Mouse (Mus musculus) ES-Bruce4 (cell line): ENCODE data around the gene Prpf31. TPM values are rescaled to one million over a fixed set of nuclear protein-coding genes. Genes with fewer than 3 reads are reported as not detected.

Experiments used
- H3K27ac ChIP-seq: 2 replicates; pipeline ENCODE4 v1.5.1; 2012; ENCODE audit warnings: low read length, inconsistent platforms; ENCODE audit not compliant: insufficient read depth
- H3K27me3 ChIP-seq: 2 replicates; pipeline ENCODE4 v1.6.1; 2012; ENCODE audit warnings: mild to moderate bottlenecking, low read length, inconsistent platforms; ENCODE audit not compliant: control insufficient read depth, poor library complexity, insufficient read depth, severe bottlenecking
- H3K36me3 ChIP-seq: 2 replicates; pipeline ENCODE4 v1.6.1; 2012; ENCODE audit warnings: inconsistent platforms, mild to moderate bottlenecking, low read length, moderate library complexity; ENCODE audit not compliant: control insufficient read depth, poor library complexity, insufficient read depth, severe bottlenecking
- H3K4me1 ChIP-seq: one replicate; pipeline ENCODE4 v1.8.1; 2011; ENCODE audit warnings: low read length; ENCODE audit not compliant: control insufficient read depth, insufficient read depth
- H3K4me3 ChIP-seq: 2 replicates; pipeline ENCODE4 v1.5.1; 2011; ENCODE audit warnings: low read depth, mild to moderate bottlenecking, low read length
- H3K9ac ChIP-seq: 2 replicates; pipeline ENCODE4 v1.6.1; 2012; ENCODE audit warnings: low read depth, mild to moderate bottlenecking, inconsistent platforms; ENCODE audit not compliant: poor library complexity, severe bottlenecking
- H3K9me3 ChIP-seq: replicated peaks from 2 replicates; pipeline ENCODE4 v1.6.1; 2012; ENCODE audit warnings: mild to moderate bottlenecking, low read length, inconsistent platforms; ENCODE audit not compliant: control insufficient read depth, poor library complexity, insufficient read depth, severe bottlenecking
- CTCF ChIP-seq: IDR thresholded peaks from one replicate; pipeline ENCODE4 v1.8.1; 2011; ENCODE audit warnings: low read depth, low read length
- EP300 ChIP-seq: IDR thresholded peaks from 2 replicates; pipeline ENCODE4 v1.6.1; 2011; ENCODE audit warnings: low read depth, low read length; ENCODE audit not compliant: insufficient read depth
- POLR2A ChIP-seq: IDR thresholded peaks from one replicate; pipeline ENCODE4 v1.8.1; 2011; ENCODE audit warnings: low read length; ENCODE audit not compliant: insufficient read depth
- polyA plus RNA-seq: library from polyadenylated mRNA; stranded (reverse); fragments of >200 nt; gene quantifications from 2 replicates; pipeline ENCODE4 v1.2.4, GENCODE M21; 2011; ENCODE audit warnings: low read depth; ENCODE audit not compliant: missing spikeins, insufficient read depth, insufficient read length

Prpf31 gene
- polyA plus RNA-seq, 1 experiment: 80.1 TPM

DNA sequence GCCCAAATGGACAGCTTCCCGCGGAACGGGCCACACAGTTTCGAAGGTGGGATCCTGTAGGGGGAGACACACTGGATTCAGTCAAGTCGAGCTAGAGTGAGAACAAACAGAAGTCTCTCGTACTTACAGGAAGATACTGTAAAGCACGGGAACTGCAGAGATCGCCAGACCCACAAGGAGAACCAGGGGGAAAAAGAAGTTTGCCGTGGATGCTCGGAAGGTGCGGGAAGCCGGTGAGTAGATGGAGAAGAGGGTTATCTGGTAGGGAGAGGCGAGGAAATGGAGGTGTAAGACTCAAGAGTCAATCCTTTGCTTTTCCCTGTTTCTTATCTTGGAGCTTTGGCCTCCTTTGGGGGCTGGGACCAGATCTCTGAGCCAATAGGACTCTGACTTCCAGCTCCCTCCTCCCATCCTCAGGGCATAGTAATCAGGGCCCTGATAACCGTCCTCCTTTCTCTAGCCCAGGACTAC, 37.2 kb downstream of the Prpf31 start:
- Histone ChIP-seq H3K4me1 (no peaks in the 10 kb centered on the region), H3K4me3 (peak overlapping the region; percentile 47), H3K9ac (peak overlapping the region; percentile 8), H3K27me3 (no peaks in the 10 kb centered on the region), H3K27ac (peak overlapping the region; percentile 75; the same call in 1 of the 2 replicates), H3K9me3 (no peaks in the 10 kb centered on the region), H3K36me3 (peaks cover 14% of the 10 kb centered on the region)
- TF ChIP-seq EP300 (no peak), POLR2A (no peak), CTCF (no peak)

DNA sequence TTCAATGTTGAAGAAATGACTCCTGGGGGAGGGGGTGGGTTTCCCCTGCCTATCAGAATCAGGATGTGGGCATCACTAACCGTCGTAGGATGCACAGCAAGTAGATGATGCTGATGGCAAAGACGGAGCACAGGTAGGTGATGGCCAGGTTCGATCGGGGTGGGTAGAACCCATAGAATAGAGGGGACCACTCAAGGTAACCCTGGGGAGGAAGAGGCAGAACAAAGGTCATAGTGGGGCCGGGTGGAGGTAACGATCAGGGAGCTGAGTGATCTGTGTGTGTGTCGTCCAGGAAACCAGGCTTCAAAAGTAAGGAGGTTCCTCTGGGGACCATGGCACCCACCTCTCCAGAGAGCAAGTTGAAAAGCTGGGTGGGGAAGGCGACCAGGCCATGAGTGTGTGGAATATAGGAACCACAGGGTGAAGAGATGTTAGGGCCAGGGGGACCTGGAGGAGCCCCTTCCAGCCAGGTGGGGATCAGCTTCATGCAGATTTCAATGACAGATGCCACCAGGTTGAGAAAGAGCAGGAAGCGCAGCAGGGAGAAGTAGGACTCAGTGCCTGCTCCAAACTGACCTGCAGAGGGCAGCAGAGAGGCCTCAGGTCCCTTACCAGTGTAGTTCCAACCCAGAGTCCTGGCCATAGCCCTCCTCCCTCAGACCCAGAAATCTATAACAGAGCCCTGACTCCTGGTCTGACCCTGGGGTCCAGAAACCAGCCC, 44.9 kb downstream of the Prpf31 start:
- no peaks in the 10 kb centered on the region for H3K4me1 ChIP-seq
- no peaks in the 10 kb centered on the region for H3K27me3 ChIP-seq
- no peaks in the 10 kb centered on the region for H3K36me3 ChIP-seq
- H3K27ac ChIP-seq: no peak overlapping the region
- no peak overlapping the region for H3K9ac ChIP-seq
- no peak overlapping the region for H3K4me3 ChIP-seq
- no peaks in the 10 kb centered on the region for H3K9me3 ChIP-seq
- TF ChIP-seq POLR2A (no peak), CTCF (peak; percentile 97), EP300 (no peak)

DNA sequence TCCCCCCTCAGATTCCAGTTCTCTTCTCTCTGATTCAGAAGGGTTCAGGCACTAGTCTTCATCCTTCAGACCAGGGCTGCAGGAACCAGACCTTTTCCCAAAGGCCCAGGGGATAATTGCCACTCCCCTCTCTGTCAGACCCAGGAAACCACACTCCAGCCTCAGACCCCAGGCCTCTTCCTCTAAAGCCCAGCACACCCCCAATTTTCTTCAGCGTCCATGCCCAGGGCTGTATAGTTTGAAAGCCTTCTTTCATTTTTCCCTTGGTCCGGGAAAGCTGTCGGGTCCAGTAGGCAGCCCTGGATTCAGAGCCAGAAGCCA, 45.4 kb downstream of the Prpf31 start:
- no peak overlapping the region for H3K9ac ChIP-seq
- no peaks in the 10 kb centered on the region for H3K27me3 ChIP-seq
- no peaks in the 10 kb centered on the region for H3K36me3 ChIP-seq
- no peaks in the 10 kb centered on the region for H3K4me1 ChIP-seq
- H3K4me3 ChIP-seq: no peak overlapping the region
- no peak for TF ChIP-seq CTCF
- TF ChIP-seq POLR2A: no peak
- H3K9me3 ChIP-seq: no peaks in the 10 kb centered on the region
- H3K27ac ChIP-seq: no peak overlapping the region

DNA sequence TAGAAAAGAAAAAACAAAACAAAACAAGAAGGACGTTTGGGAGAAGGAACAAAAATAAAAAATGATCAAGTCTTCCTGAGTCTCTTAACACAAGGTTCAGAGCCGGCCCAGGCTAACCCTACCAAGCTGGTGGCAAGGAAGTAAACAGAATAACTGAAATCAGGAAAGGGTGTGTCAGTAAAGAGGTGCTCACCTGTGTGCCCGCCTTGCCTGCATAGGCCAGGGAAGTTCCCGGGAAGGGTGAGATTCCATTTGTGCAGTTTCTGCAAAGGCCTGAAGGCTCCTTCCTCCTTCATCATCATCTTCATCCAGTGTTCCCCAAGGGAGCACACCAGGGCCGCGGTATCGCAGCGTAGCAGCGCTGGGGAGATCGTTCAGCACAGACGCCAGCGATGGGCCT, 46.6 kb downstream of the Prpf31 start:
- H3K9me3 ChIP-seq: no peaks in the 10 kb centered on the region
- no peak overlapping the region for H3K27ac ChIP-seq
- H3K4me1 ChIP-seq: no peaks in the 10 kb centered on the region
- no peaks in the 10 kb centered on the region for H3K27me3 ChIP-seq
- TF ChIP-seq POLR2A: no peak
- TF ChIP-seq EP300: no peak
- no peak for TF ChIP-seq CTCF
- H3K4me3 ChIP-seq: no peak overlapping the region
- no peak overlapping the region for H3K9ac ChIP-seq
- no peaks in the 10 kb centered on the region for H3K36me3 ChIP-seq

DNA sequence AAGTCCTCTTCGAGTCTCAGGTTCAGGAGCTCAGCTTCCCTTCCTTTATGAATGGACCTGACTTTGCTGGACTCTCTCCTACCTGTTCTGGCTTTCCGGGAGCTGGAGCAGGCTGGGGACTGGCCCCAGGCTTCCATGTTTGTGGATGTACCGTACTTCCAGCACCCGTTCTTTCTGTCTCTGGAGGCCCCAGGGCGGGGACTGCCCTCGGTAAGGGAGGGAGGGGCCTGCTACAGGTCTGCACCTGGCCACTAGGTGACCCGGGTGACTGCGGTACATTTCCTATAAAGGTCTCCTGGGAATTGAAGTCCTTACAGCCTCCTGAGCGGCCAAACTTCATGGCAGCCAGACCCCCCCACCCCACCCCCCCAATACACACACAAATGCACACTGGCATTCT, 47.6 kb downstream of the Prpf31 start, which contains the start of gene Tmc4:
Gene Tmc4 (minus strand): TSS at position 212 of the 400 bp plus-strand sequence.
- Histone ChIP-seq H3K27me3 (no peaks in the 10 kb centered on the region), H3K27ac (no peak within 1 kb of the TSS), H3K4me3 (peak within 1 kb of the TSS; percentile 16; the same call in 1 of the 2 replicates), H3K4me1 (no peaks in the 10 kb centered on the region), H3K9ac (no peak within 1 kb of the TSS), H3K9me3 (no peaks in the 10 kb centered on the region), H3K36me3 (0 out of 2 replicates have a peak, but pooled peaks cover under 1% of the 10 kb centered on the region)
- TF ChIP-seq POLR2A: no peak
- TF ChIP-seq EP300: no peak
- TF ChIP-seq CTCF: no peak

DNA sequence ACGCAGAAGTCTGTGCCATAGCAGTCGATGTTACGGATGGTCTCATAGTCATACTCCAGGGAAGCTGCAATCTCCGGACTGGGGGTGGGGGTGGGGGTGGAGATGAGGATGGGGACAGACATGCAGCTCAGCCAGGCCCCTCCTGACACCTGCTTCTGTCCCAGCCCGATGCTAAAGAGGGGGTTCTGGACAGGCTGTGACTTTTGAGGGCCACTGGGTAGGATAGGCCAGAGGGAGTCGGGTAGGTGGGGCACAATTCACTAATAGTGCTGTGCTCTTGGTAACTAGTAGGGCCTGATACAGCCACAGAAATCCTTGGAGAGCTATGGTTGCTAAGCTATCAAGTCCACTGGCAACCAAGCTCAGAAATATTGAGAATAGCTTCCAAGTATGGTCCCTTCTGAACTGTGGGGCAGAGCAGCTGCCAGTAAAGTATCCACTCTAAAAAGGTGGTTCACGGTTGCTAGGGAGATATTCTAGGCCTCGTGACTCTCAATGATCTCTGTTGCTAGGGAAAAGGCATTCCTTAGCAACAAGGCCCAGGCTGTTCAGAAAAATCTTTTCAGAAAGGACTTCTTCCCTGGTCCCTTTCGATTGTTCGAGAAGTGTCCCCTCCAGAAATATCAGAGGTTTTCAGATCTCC, 54.2 kb downstream of the Prpf31 start:
- Histone ChIP-seq H3K36me3 (peaks cover 2% of the 10 kb centered on the region; the same call in 1 of the 2 replicates), H3K27ac (no peak overlapping the region), H3K27me3 (no peaks in the 10 kb centered on the region), H3K4me3 (no peak overlapping the region), H3K9ac (no peak overlapping the region), H3K9me3 (no peaks in the 10 kb centered on the region), H3K4me1 (peaks cover 2% of the 10 kb centered on the region)
- no peak for TF ChIP-seq CTCF
- TF ChIP-seq POLR2A: no peak
- TF ChIP-seq EP300: no peak
